Mouse (Mus musculus): ENCODE results near the gene Cipc.
A peak's percentile ranks its signal among the peaks of the same experiment; 100 is the strongest.

Cipc gene

GRCm38 (mm10) chr12:86960138-86960537 is 13.3 kb downstream of the Cipc start:
- DNase-seq (ENCODE audit: low spot score in 2 of 2) = no peak

GRCm38 (mm10) chr12:86960791-86961335 is 14.0 kb downstream of the Cipc start:
- DNase-seq (ENCODE audit: low spot score in 2 of 2) = no peak

GRCm38 (mm10) chr12:86961589-86962344 is 14.9 kb downstream of the Cipc start:
- no peak for DNase-seq (ENCODE audit: low spot score in 2 of 2)

GRCm38 (mm10) chr12:86964278-86965057 is 17.6 kb downstream of the Cipc start:
- DNase-seq (ENCODE audit: low spot score in 2 of 2) = no peak

- DNase-seq (ENCODE audit: low spot score in 2 of 2) = no peak
Measured at GRCm38 (mm10) chr12:86965237-86965799, 18.5 kb downstream of the Cipc start.

GRCm38 (mm10) chr12:86968468-86969219 is 21.8 kb downstream of the Cipc start:
- DNase-seq (ENCODE audit: low spot score in 2 of 2) = no peak

GRCm38 (mm10) chr12:86969220-86969601 is 22.4 kb downstream of the Cipc start:
- no peak for DNase-seq (ENCODE audit: low spot score in 2 of 2)

GRCm38 (mm10) chr12:86971089-86971488 is 24.2 kb downstream of the Cipc start:
- no peak for DNase-seq (ENCODE audit: low spot score in 2 of 2)

GRCm38 (mm10) chr12:86973216-86973615 is 26.4 kb downstream of the Cipc start:
- DNase-seq (ENCODE audit: low spot score in 2 of 2) = peak in 1 of 2 experiments; percentile 19

- DNase-seq (ENCODE audit: low spot score in 2 of 2) = no peak
Measured at GRCm38 (mm10) chr12:86973706-86974105, 26.9 kb downstream of the Cipc start.

- DNase-seq (ENCODE audit: low spot score in 2 of 2) = peak; percentile 25 to 40
Measured at GRCm38 (mm10) chr12:86974387-86975288, 27.8 kb downstream of the Cipc start.

GRCm38 (mm10) chr12:86975761-86976160 is 28.9 kb downstream of the Cipc start:
- DNase-seq (ENCODE audit: low spot score in 2 of 2) = no peak

GRCm38 (mm10) chr12:86976511-86977168 is 29.8 kb downstream of the Cipc start:
- no peak for DNase-seq (ENCODE audit: low spot score in 2 of 2)

GRCm38 (mm10) chr12:86977833-86978232 is 31.0 kb downstream of the Cipc start:
- no peak for DNase-seq (ENCODE audit: low spot score in 2 of 2)

- no peak for DNase-seq (ENCODE audit: low spot score in 2 of 2)
Measured at GRCm38 (mm10) chr12:86981180-86981579, 34.3 kb downstream of the Cipc start.

GRCm38 (mm10) chr12:86983470-86984193 is 36.8 kb downstream of the Cipc start:
- DNase-seq (ENCODE audit: low spot score in 2 of 2) = no peak

- no peak for DNase-seq (ENCODE audit: low spot score in 2 of 2)
Measured at GRCm38 (mm10) chr12:86984194-86984555, 37.3 kb downstream of the Cipc start.

GRCm38 (mm10) chr12:86986562-86986961 is 39.7 kb downstream of the Cipc start:
- no peak for DNase-seq (ENCODE audit: low spot score in 2 of 2)

GRCm38 (mm10) chr12:86988227-86988626 is 41.4 kb downstream of the Cipc start:
- no peak for DNase-seq (ENCODE audit: low spot score in 2 of 2)

All from spleen, postnatal 36 days (tissue).